Mouse (Mus musculus) layer of hippocampus, adult 18-20 months (tissue): ENCODE data around the gene Fos. TPM values are rescaled to one million over a fixed set of nuclear protein-coding genes. Genes with fewer than 3 reads are reported as not detected.

Source experiments
- DNase-seq, 2 experiments: peaks; one replicate each; pipeline ENCODE4 v3.0.0; 2022; ENCODE audit warnings: low spot score in 2 of 2
- long read RNA-seq: library from polyadenylated mRNA; stranded (forward); transcript quantifications from one replicate; pipeline ENCODE4 v2.0.0, GENCODE M21; 2021
- total RNA-seq, 2 experiments: library from RNA; stranded (reverse); gene quantifications; 2 replicates each; pipeline ENCODE4 v1.2.3; 2021

Fos gene
- total RNA-seq = 10 to 100 TPM; 26.1 to 28.2 TPM
- long read RNA-seq, transcript Fos-201 (4 exons, 2,108 nt) = major isoform, 6 of 11 reads
- long read RNA-seq, partial matches to known transcripts = 0 of 11 reads
- long read RNA-seq, other reads (novel, unspliced or antisense) = 0 of 11 reads

GRCm38 (mm10) chr12:85473481-85474297 lies at the start of gene Fos:
Gene Fos (plus strand): TSS chr12:85473890.
- DNase-seq = peak; percentile 74 to 91

GRCm38 (mm10) chr12:85425721-85426120 lies 48.0 kb upstream of the Fos start:
- no peak for DNase-seq

- no peak for DNase-seq
These were observed 47.6 kb upstream of the Fos start for GRCm38 (mm10) chr12:85426126-85426525.

- no peak for DNase-seq
These were observed 45.9 kb upstream of the Fos start for GRCm38 (mm10) chr12:85427802-85428201.

- DNase-seq = no peak
These were observed 43.7 kb upstream of the Fos start for GRCm38 (mm10) chr12:85429999-85430398.

GRCm38 (mm10) chr12:85430434-85430833 lies 43.3 kb upstream of the Fos start:
- DNase-seq = no peak

- no peak for DNase-seq
These were observed 39.8 kb upstream of the Fos start for GRCm38 (mm10) chr12:85433850-85434249.

GRCm38 (mm10) chr12:85434526-85434925 lies 39.2 kb upstream of the Fos start:
- DNase-seq = no peak

GRCm38 (mm10) chr12:85436021-85436621 lies 37.6 kb upstream of the Fos start:
- DNase-seq = peak; percentile 77 to 92

GRCm38 (mm10) chr12:85437172-85437876 lies 36.4 kb upstream of the Fos start:
- no peak for DNase-seq

GRCm38 (mm10) chr12:85443456-85443855 lies 30.2 kb upstream of the Fos start:
- DNase-seq = no peak

- no peak for DNase-seq
These were observed 29.0 kb upstream of the Fos start for GRCm38 (mm10) chr12:85444646-85445045.

GRCm38 (mm10) chr12:85447009-85447408 lies 26.7 kb upstream of the Fos start:
- no peak for DNase-seq

- no peak for DNase-seq
These were observed 26.2 kb upstream of the Fos start for GRCm38 (mm10) chr12:85447490-85447889.

- DNase-seq = no peak
These were observed 24.2 kb upstream of the Fos start for GRCm38 (mm10) chr12:85449478-85449877.

GRCm38 (mm10) chr12:85451693-85452491 lies 21.8 kb upstream of the Fos start:
- DNase-seq = no peak

GRCm38 (mm10) chr12:85455065-85456058 lies 18.3 kb upstream of the Fos start:
- DNase-seq = peak; percentile 94 to 98

GRCm38 (mm10) chr12:85456276-85456675 lies 17.4 kb upstream of the Fos start:
- no peak for DNase-seq

- DNase-seq = no peak
These were observed 16.7 kb upstream of the Fos start for GRCm38 (mm10) chr12:85456966-85457505.
